Mouse (Mus musculus) stomach, embryonic 16.5 days (tissue): ENCODE data around the gene Zmynd10. TPM values are rescaled to one million over a fixed set of nuclear protein-coding genes. Genes with fewer than 3 reads are reported as not detected.

Experiments
- ATAC-seq: fragments of 200-750 bp; cut with Nextera tagmentation; 2 replicates; pipeline ENCODE4 v1.8.0; 2017; ENCODE audit warnings: moderate number of reproducible peaks, moderate TSS enrichment; ENCODE audit not compliant: insufficient read depth, low FRiP score
- H3K27ac ChIP-seq: fragments of 300-500 bp; sonication (generic); 2 replicates; pipeline ENCODE4 v1.5.1; 2014; ENCODE audit warnings: low read length
- H3K27me3 ChIP-seq: fragments of 300-500 bp; sonication (generic); 2 replicates; pipeline ENCODE4 v1.6.1; 2014; ENCODE audit warnings: low read length, control low read depth, mixed read lengths; ENCODE audit not compliant: control insufficient read depth, insufficient read depth
- H3K36me3 ChIP-seq: fragments of 300-500 bp; sonication (generic); 2 replicates; pipeline ENCODE4 v1.6.1; 2014; ENCODE audit warnings: low read length; ENCODE audit not compliant: control insufficient read depth, insufficient read depth
- H3K4me1 ChIP-seq: fragments of 300-500 bp; sonication (generic); 2 replicates; pipeline ENCODE4 v1.6.1; 2014; ENCODE audit warnings: low read length, control low read depth, mixed read lengths; ENCODE audit not compliant: control insufficient read depth, insufficient read depth
- H3K4me2 ChIP-seq: fragments of 300-500 bp; sonication (generic); 2 replicates; pipeline ENCODE4 v1.6.1; 2014; ENCODE audit warnings: low read depth, low read length, mixed read lengths
- H3K4me3 ChIP-seq: fragments of 300-500 bp; sonication (generic); replicated peaks from 2 replicates; pipeline ENCODE4 v1.5.1; 2014; ENCODE audit warnings: mild to moderate bottlenecking, low read length
- H3K9ac ChIP-seq: fragments of 300-500 bp; sonication (generic); 2 replicates; pipeline ENCODE4 v1.6.1; 2014; ENCODE audit warnings: low read length
- H3K9me3 ChIP-seq: fragments of 300-500 bp; sonication (generic); replicated peaks from 2 replicates; pipeline ENCODE4 v1.6.1; 2016; ENCODE audit warnings: low read length, control low read depth; ENCODE audit not compliant: control insufficient read depth
- WGBS: fragments of 180-500 bp; shearing (Covaris S2); extraction: QIAGEN DNeasy Blood & Tissue Kit; methylation state at CpG from one replicate; pipeline ENCODE4 v1.1.7; 2014; 5-methylcytosine and 5-hydroxymethylcytosine counted together
- polyA plus RNA-seq: library from polyadenylated mRNA; unstranded; fragments of >200 nt; fragmentation: Nextera tagmentation; extraction: Ambion mirVana; gene quantifications from 2 replicates; pipeline ENCODE4 v1.2.1, GENCODE M21; 2015

The Zmynd10 gene
- 0.76 and 1.6 TPM in 2 replicates for polyA plus RNA-seq

GRCm38 (mm10) chr9:107547026-107547425 is at the start of gene Zmynd10:
Zmynd10 (plus strand) TSS chr9:107547298.
- WGBS = 2% methylated on average over 20 of the region's 20 CpGs
- ATAC-seq = peak; percentile 30; the same call in 1 of the 2 replicates

GRCm38 (mm10) chr9:107500708-107501286 is 46.3 kb upstream of the Zmynd10 start:
- Histone ChIP-seq H3K27me3 (no peaks in the 10 kb centered on the region), H3K9me3 (no peaks in the 10 kb centered on the region), H3K9ac (no peak overlapping the region), H3K4me1 (no peaks in the 10 kb centered on the region), H3K4me2 (no peak overlapping the region), H3K4me3 (no peak overlapping the region), H3K27ac (no peak overlapping the region), H3K36me3 (no peaks in the 10 kb centered on the region)
- 83% methylated on average over 3 of the region's 3 CpGs for WGBS
- ATAC-seq = no peak; the same call in 1 of the 2 replicates

More at GRCm38 (mm10) chr9:107547026-107547425, at the start of gene Zmynd10:
- Histone ChIP-seq H3K4me1 (peaks cover 31% of the 10 kb centered on the region), H3K36me3 (0 out of 2 replicates have a peak, but pooled peaks cover 11% of the 10 kb centered on the region), H3K27me3 (no peaks in the 10 kb centered on the region), H3K27ac (0 out of 2 replicates have a peak within 1 kb of the TSS, but pooled peaks have one; percentile 23), H3K9me3 (no peaks in the 10 kb centered on the region), H3K4me3 (peak within 1 kb of the TSS; percentile 16), H3K4me2 (peak within 1 kb of the TSS; percentile 42), H3K9ac (peak within 1 kb of the TSS; percentile 44)

- Histone ChIP-seq H3K27ac (no peak overlapping the region), H3K9ac (no peak overlapping the region), H3K27me3 (no peaks in the 10 kb centered on the region), H3K4me2 (no peak overlapping the region), H3K4me3 (no peak overlapping the region), H3K9me3 (no peaks in the 10 kb centered on the region), H3K36me3 (no peaks in the 10 kb centered on the region), H3K4me1 (no peaks in the 10 kb centered on the region)
- 84% methylated on average over 12 of the region's 12 CpGs for WGBS
- ATAC-seq = no peak
Measured at GRCm38 (mm10) chr9:107502131-107502846, 44.8 kb upstream of the Zmynd10 start.

- H3K36me3 ChIP-seq = no peaks in the 10 kb centered on the region
- no peaks in the 10 kb centered on the region for H3K27me3 ChIP-seq
- 76% methylated on average over 19 of the region's 19 CpGs for WGBS
- ATAC-seq = no peak
- no peaks in the 10 kb centered on the region for H3K4me1 ChIP-seq
- H3K27ac ChIP-seq = no peak overlapping the region
- no peaks in the 10 kb centered on the region for H3K9me3 ChIP-seq
- no peak overlapping the region for H3K4me2 ChIP-seq
- no peak overlapping the region for H3K9ac ChIP-seq
- no peak overlapping the region for H3K4me3 ChIP-seq
Measured at GRCm38 (mm10) chr9:107504662-107505537, 42.2 kb upstream of the Zmynd10 start.

GRCm38 (mm10) chr9:107508266-107508665 is 38.8 kb upstream of the Zmynd10 start:
- H3K4me3 ChIP-seq = no peak overlapping the region
- H3K4me1 ChIP-seq = no peaks in the 10 kb centered on the region
- WGBS = 53% methylated on average over 10 of the region's 10 CpGs
- H3K4me2 ChIP-seq = no peak overlapping the region
- H3K9me3 ChIP-seq = no peaks in the 10 kb centered on the region
- H3K27ac ChIP-seq = no peak overlapping the region
- no peaks in the 10 kb centered on the region for H3K36me3 ChIP-seq
- no peaks in the 10 kb centered on the region for H3K27me3 ChIP-seq
- no peak for ATAC-seq
- no peak overlapping the region for H3K9ac ChIP-seq

- H3K9me3 ChIP-seq = no peaks in the 10 kb centered on the region
- no peak overlapping the region for H3K27ac ChIP-seq
- H3K4me3 ChIP-seq = no peak overlapping the region
- H3K36me3 ChIP-seq = no peaks in the 10 kb centered on the region
- H3K4me2 ChIP-seq = no peak overlapping the region
- no peak for ATAC-seq
- H3K4me1 ChIP-seq = no peaks in the 10 kb centered on the region
- no peak overlapping the region for H3K9ac ChIP-seq
- WGBS = 77% methylated on average over 14 of the region's 14 CpGs
- no peaks in the 10 kb centered on the region for H3K27me3 ChIP-seq
Measured at GRCm38 (mm10) chr9:107510384-107511100, 36.6 kb upstream of the Zmynd10 start.

- Histone ChIP-seq H3K4me2 (no peak overlapping the region), H3K9me3 (no peaks in the 10 kb centered on the region), H3K9ac (no peak overlapping the region), H3K36me3 (no peaks in the 10 kb centered on the region), H3K27ac (no peak overlapping the region), H3K4me1 (no peaks in the 10 kb centered on the region), H3K27me3 (no peaks in the 10 kb centered on the region), H3K4me3 (no peak overlapping the region)
- ATAC-seq = no peak
- 59% methylated on average over 8 of the region's 8 CpGs for WGBS
Measured at GRCm38 (mm10) chr9:107511436-107511835, 35.7 kb upstream of the Zmynd10 start.

- Histone ChIP-seq H3K27me3 (no peaks in the 10 kb centered on the region), H3K36me3 (no peaks in the 10 kb centered on the region), H3K27ac (no peak overlapping the region), H3K9ac (no peak overlapping the region), H3K4me2 (no peak overlapping the region), H3K9me3 (no peaks in the 10 kb centered on the region), H3K4me1 (no peaks in the 10 kb centered on the region), H3K4me3 (no peak overlapping the region)
- no peak for ATAC-seq
- 76% methylated on average over 16 of the region's 16 CpGs for WGBS
Measured at GRCm38 (mm10) chr9:107512326-107512725, 34.8 kb upstream of the Zmynd10 start.
